Mouse (Mus musculus) layer of hippocampus, postnatal 25 days (tissue): ENCODE data around the gene Cask. TPM values are rescaled to one million over a fixed set of nuclear protein-coding genes. Genes with fewer than 3 reads are reported as not detected.

Experiments
- DNase-seq, 2 experiments: peaks; one replicate each; pipeline ENCODE4 v3.0.0; 2022; ENCODE audit warnings: mixed read lengths in 2 of 2, low spot score in 1 of 2; ENCODE audit errors: extremely low spot score in 1 of 2
- total RNA-seq, 2 experiments: library from RNA; stranded (reverse); gene quantifications; 2 replicates each; pipeline ENCODE4 v1.2.3; 2021

Cask gene
- total RNA-seq, 2 experiments from 2014 or later: 85.7 to 87.7 TPM

DNA sequence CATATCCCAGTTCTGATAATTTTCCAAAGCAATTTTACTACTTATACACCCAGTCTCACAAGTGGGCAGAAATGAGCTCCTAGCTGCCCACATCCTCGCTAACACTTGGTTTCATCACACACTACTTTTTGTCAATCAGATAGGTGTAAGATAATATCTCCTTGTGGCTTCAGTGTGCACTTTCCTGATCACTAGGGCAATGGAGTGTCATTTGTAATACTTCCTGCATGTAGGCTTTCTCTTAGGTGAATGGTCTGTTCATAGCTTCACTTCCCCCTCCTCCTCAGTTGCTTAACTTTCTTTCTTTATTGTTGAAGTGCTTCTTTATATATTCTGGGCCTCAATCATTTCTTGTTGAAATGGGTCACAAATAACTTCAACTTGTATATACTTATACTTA is 198.9 kb downstream of the Cask start:
- DNase-seq: no peak

GRCm38 (mm10) chrX:13651889-13652288 is 199.3 kb downstream of the Cask start:
- DNase-seq: no peak

- no peak for DNase-seq
These were observed 212.3 kb downstream of the Cask start for GRCm38 (mm10) chrX:13638894-13639293.

DNA sequence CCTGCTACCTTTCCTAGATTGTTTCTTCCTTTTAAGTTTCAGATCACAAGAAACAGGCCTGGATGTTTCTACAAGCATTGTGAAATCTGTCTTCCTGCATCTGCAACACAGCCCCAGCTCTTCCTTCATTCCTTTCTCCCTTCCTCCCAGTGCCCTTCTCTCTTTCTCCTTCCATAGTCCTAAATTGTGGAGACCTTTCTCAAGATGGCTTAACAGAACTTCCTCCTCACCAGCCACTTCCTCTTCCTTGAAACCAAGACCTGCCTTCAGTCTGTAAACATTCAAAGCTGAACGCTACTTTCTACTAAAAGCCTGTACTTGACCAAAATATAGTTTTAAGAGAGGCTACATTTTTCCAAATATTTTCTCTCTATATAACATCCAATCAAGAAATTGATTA is 214.8 kb downstream of the Cask start:
- no peak for DNase-seq

- DNase-seq: no peak
These were observed 219.4 kb downstream of the Cask start, which contains the start of gene Gpr34 for GRCm38 (mm10) chrX:13631599-13632283. Gene Gpr34, plus strand, starts transcription at chrX:13632089.

DNA sequence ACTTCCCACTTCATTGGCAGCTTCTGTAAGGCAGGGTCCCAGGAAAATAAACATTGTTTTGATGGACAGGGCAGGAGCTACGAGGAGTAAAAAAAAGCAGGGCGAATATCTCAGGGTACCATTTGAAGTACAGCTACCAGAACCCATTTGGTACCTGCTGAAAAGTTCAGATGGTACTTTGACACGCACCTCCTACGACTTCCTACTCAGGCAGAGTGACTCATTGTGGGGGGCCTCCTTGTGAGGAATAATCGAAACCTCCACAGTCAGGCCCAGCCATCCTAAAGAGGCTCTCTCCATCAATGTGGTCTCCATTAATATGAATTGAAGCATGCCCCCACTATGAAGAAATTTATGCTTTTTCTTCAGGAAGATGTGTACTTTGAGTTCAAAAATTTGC is 228.5 kb downstream of the Cask start:
- DNase-seq: no peak

DNA sequence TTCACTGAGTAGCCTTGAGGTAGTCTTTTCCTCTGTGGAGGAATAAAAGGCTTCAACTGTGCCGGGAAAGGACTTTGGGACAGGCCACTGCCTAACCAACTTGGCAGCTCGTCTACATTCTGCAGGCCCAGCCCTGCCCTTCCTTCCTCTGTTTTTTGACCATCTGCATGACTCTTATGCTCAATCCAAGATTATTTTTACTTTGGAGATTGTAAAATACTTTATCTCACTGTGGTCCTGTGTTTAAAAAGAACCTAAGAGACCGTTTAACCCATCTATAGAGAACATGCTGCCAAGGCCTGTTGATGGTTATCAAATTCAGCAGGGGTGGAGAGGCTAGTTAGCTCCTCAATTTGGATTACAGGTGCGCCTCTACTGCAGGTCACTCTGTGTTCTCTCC is 229.7 kb downstream of the Cask start:
- DNase-seq: no peak

- DNase-seq: no peak
These were observed 232.7 kb downstream of the Cask start for GRCm38 (mm10) chrX:13618476-13618875.

- no peak for DNase-seq
These were observed 233.9 kb downstream of the Cask start for GRCm38 (mm10) chrX:13617294-13617693.

GRCm38 (mm10) chrX:13616726-13617125 is 234.4 kb downstream of the Cask start:
- no peak for DNase-seq

GRCm38 (mm10) chrX:13612115-13612514 is 239.1 kb downstream of the Cask start:
- no peak for DNase-seq

DNA sequence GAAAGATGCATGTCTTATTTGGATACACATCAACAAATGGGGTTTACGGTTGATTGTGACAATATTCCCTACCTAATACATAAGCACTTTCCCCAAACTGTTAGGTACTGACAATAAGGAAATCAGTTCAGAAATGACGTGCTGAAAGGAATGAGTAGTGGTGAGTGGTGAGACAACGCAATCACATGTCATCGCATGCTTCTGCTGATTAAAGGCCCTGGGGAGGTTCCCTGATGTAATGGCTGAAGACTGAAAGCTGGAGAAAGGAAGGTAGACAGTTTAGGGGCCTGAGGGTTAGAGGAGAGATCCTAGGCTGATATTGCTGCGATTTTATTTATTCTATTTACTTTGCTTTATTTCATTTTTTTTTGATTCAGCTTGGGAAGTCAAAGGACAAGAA is 240.1 kb downstream of the Cask start:
- no peak for DNase-seq

GRCm38 (mm10) chrX:13607752-13608151 is 243.4 kb downstream of the Cask start:
- no peak for DNase-seq

DNA sequence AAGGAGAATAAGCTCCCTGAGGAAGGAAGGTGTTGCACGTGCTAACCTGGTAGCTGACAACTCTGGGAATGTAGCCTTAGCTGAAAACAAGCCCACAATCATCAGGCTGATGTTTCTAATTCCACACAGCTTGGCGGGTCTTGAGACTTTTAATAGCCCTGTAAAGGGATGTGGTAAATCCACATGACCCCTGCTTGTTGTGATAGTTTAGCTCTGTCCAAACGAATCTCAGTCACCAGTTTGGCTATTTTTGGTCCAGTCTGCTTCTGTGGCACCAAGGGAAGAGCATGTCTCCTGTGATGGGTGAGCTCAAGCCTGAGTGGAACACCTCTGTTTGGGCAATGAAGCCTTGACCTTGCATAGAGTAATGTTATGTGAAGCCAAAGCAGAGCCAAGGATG is 244.4 kb downstream of the Cask start:
- DNase-seq: no peak

GRCm38 (mm10) chrX:13599966-13600365 is 251.2 kb downstream of the Cask start:
- no peak for DNase-seq

DNA sequence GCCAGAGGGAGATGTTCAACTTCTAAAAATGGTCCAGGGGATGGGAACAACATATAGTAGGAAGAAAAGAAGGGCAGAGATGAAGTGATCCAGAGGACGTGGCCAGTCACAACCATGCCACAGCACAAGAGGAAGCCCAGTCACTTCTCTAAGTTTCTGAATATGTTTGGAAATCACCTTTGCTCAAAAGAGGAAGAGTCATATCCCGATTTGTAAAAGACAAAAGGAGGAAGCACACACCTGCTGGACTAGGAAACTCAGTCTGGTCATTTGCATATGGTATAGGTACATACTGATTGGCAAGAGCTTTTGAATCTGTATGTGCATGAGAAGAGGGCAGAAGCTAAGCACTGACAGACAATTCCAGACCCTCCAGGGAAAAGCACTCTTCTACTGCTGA is 251.8 kb downstream of the Cask start:
- no peak for DNase-seq

DNA sequence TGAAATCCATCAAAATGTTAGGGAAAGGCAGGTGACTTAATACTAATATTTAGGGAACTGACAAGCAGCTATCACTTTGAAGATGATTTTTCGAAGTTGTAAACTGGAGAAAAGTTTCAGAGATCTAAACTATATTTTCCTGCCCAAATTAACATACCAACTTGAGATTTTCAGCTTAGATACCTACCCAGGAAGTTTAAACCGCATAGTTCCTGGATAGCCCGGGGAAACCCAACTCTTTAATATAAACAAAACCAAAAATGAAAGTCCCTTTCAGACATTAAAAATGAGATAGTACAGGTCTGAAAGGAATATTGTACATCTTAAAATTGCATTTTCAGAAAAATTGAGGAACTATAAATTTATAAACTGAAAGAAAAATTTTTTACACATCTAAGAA is 273.5 kb downstream of the Cask start:
- DNase-seq: no peak

DNA sequence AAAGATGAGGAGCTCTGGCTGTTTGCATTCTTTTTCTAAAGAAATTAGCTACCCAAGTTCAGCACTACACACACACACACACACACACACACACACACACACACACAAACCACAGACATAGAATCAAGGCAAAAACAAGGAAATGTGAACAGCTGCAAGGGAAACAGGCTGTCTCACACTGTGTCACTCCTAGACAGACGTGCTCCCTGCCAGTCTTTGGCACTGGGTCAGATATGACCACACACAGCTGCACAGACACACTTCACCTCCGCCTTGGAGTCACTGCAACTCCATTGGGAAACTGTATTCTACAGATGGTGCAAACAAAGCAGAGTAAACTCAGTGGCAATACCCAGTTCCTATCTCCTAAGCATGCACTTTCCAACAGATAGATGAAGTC is 274.6 kb downstream of the Cask start:
- DNase-seq: no peak

DNA sequence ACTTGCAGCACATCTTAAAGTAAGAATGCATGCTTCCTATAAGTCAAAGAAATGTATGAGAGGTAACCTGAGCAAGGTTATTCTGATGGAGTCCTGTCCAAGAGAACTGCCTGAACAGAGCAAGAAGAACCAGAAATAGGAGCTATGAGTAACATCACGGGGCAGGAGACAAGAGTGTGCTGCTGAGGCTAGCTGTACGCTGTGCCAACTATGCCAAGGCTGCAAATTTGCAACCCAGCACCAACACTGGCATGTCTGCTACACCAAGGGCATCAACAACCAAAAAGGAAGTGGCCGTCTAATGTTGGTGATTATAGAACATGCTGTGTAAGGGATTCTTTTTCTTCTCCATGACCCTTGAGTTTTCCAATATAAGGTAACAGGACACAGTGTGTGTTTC is 276.3 kb downstream of the Cask start:
- no peak for DNase-seq

DNA sequence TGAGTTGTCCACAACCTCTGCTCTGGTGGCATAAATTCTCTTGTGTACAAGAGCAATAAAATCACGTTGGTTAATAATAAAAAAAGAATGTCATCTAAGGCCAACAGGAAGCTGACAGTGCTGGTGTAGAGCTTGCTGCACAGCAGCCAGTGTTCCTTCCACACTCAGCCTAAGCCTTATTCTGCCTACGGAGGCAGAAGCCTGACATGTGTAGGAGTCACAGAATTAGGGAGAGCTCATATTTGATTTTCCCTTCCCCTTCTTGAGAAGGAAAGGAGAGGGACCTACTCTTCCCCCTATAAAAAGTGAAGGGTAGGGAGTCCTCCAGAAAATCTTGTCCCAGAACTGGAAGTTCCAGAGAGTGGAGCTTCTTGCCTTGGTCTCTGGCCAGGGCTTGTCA is 276.9 kb downstream of the Cask start:
- no peak for DNase-seq

- DNase-seq: no peak
These were observed 296.7 kb downstream of the Cask start for GRCm38 (mm10) chrX:13554504-13554903.

DNA sequence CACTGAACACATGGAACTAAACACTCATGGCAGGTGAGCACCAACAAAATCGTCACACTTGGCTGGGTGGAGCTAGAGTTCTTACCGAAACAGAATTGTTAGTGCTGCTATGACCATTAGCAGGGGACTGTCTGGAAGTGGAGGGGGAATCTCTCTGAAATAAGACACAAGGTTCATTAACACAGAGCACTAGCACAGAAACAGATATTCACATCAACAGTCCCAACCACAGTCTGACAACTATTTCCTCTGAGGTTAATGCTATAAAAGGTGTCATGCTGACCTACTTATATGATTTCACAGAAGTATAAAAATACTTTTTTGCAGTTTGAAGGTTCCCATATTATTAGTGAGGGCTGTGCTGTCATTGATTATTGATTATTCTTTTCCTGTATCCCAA is 298.9 kb downstream of the Cask start:
- DNase-seq: no peak

- DNase-seq: no peak
These were observed 299.6 kb downstream of the Cask start for GRCm38 (mm10) chrX:13551566-13551965.
